Mouse (Mus musculus): ENCODE measurements at regions not wholly inside any gene's neighbourhood (a gene's known extent, or its start where the extent isn't known, plus 50 kb on each side); places are given as distances from the start of the nearest gene placed in this dataset.

GRCm38 (mm10) chr10:74722971-74723370 lies 244.0 kb upstream of the Gnaz start:
- peak; percentile 11 for DNase-seq

- DNase-seq = peak; percentile 54
Measured at GRCm38 (mm10) chr10:74749446-74749845, 217.5 kb upstream of the Gnaz start.

DNA sequence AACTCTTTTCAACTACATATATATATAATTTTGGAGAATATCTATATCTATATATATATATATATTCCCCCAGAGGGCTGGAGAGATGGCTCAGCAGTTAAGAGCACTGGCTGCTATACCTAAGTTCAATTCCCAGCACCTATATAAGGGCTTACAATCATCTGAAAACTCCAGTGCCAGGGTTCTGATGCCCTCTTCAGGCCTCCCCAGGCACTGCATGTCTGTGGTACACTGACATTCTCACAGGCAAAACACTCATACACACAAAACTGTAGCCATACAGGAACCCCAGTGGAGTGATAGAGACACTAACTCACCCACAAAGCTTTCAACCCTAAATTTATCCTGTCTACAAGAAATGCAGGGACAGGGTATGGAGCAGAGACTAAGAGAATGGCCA lies 216.1 kb upstream of the Gnaz start:
- DNase-seq = no peak

GRCm38 (mm10) chr10:74760734-74761133 lies 206.2 kb upstream of the Gnaz start:
- no peak for DNase-seq

- DNase-seq = no peak
Measured at GRCm38 (mm10) chr10:74789245-74789644, 177.7 kb upstream of the Gnaz start.

GRCm38 (mm10) chr10:74789987-74790386 lies 177.0 kb upstream of the Gnaz start:
- DNase-seq = no peak

DNA sequence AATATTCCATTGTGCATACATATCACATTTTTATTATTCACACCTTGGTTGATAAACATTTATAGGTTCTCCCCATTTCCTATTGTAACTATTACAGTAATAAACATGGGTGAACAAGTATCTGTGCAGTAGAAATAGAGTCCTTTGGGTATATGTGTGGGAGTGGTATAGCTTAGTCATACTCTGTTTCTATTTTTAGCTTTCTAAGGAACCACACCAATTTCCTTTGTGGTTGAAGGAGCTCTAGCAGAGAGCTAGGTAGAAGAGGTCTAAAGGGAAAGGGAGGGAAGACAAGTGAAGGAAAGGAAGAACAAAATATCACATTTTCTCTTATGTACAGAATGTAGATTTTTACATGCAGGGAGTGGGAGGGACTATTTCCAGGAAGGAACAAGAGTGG lies 143.6 kb upstream of the Gnaz start:
- no peak for DNase-seq

DNA sequence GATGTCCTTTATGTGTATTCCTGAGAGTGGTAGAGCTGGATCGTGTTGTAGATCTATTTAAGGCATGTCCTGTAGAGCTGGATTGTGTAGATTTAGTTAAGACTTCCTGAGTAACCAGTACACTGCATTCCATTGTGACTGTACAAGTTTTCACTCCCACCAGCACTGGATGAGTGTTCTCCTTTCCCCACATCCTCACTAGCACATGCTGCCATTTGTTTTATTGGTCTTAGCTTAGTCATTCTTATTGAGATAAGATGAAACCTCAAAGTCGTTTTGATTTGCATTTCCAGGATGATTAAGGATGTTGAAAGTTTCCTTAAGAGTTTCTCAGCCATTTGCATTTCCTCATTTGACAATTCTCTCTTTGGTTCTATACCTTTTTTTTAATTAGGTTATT lies 132.6 kb upstream of the Gnaz start:
- no peak for DNase-seq

GRCm38 (mm10) chr10:74848372-74848771 lies 118.6 kb upstream of the Gnaz start:
- peak; percentile 65 for DNase-seq

DNA sequence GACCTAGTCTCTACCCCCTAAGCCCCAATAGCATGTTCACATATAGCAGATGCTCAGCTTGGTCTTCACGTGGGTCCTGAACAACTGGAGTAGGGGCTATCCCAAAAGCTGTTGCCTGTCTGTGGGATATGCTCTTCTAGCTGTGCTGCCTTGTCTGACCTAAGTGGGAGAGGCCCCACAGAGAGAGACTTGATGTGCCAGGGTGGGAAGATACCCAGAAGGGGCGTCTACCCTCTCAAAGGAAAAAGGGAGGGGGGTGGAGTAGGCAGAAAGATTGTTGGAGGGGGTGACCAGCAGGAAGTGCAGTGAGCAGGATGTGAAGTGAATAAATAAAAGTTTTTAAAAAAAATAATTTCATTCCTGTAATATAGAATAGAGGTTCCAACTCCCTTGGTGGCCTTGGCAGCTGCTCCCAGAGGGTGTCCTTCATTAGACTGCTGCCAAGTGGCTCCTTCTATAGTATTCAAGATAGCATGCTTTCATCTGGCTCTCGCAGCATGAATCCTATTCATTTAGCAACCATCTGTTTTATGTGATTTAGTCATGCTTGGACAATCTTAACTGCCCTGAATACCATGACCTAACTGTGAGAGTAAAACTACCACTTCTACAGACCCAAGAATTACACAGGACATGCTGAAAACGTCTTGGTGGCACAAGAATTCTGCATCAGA lies 111.8 kb upstream of the Gnaz start:
- no peak for DNase-seq
